Mouse (Mus musculus) lung, adult 2 months (tissue): ENCODE results near the gene Zfhx3.

ENCODE experiments used
- CTCF ChIP-seq: fragments of 200-500 bp; IDR thresholded peaks from 2 replicates; pipeline ENCODE4 v1.5.1; 2011; ENCODE audit warnings: mild to moderate bottlenecking, low read length, control low read depth; ENCODE audit not compliant: insufficient read depth
- POLR2A ChIP-seq: fragments of 200-500 bp; IDR thresholded peaks from 2 replicates; pipeline ENCODE4 v1.6.1; 2011; ENCODE audit warnings: low read depth, mild to moderate bottlenecking, control low read depth, low read length, borderline replicate concordance; ENCODE audit errors: extremely low read depth

GRCm38 (mm10) chr8:108402149-108402548 lies 459.7 kb downstream of the Zfhx3 start:
- TF ChIP-seq POLR2A (no peak), CTCF (no peak)
